Mouse (Mus musculus): ENCODE measurements at regions not wholly inside any gene's neighbourhood (a gene's known extent, or its start where the extent isn't known, plus 50 kb on each side); places are given as distances from the start of the nearest gene placed in this dataset.
A peak's percentile ranks its signal among the peaks of the same experiment; 100 is the strongest.
"Not testable (repeated sequence)": the region's sequence is repeated elsewhere in the genome, so short reads cannot be mapped to it uniquely, and the experiment has no call there.

- DNase-seq (ENCODE audit: low read depth), result no peak
Observed at GRCm38 (mm10) chr17:4881473-4881872, 112.7 kb upstream of the Arid1b start.

GRCm38 (mm10) chr17:4884083-4884482 is 110.0 kb upstream of the Arid1b start:
- no peak for DNase-seq (ENCODE audit: low read depth)

- DNase-seq (ENCODE audit: low read depth), result no peak
Observed at GRCm38 (mm10) chr17:4884761-4885160, 109.4 kb upstream of the Arid1b start.

- DNase-seq (ENCODE audit: low read depth), result not testable (repeated sequence)
Observed at GRCm38 (mm10) chr17:4887331-4887730, 106.8 kb upstream of the Arid1b start.

- DNase-seq (ENCODE audit: low read depth), result no peak
Observed at GRCm38 (mm10) chr17:4889577-4889976, 104.6 kb upstream of the Arid1b start.

- no peak for DNase-seq (ENCODE audit: low read depth)
Observed at GRCm38 (mm10) chr17:4890131-4890530, 104.0 kb upstream of the Arid1b start.

- DNase-seq (ENCODE audit: low read depth), result no peak
Observed at GRCm38 (mm10) chr17:4891576-4891975, 102.6 kb upstream of the Arid1b start.

- not testable (repeated sequence) for DNase-seq (ENCODE audit: low read depth)
Observed at GRCm38 (mm10) chr17:4894756-4895330, 99.3 kb upstream of the Arid1b start.

GRCm38 (mm10) chr17:4903129-4903528 is 91.0 kb upstream of the Arid1b start:
- DNase-seq (ENCODE audit: low read depth), result no peak

GRCm38 (mm10) chr17:4906504-4906903 is 87.6 kb upstream of the Arid1b start:
- no peak for DNase-seq (ENCODE audit: low read depth)

- no peak for DNase-seq (ENCODE audit: low read depth)
Observed at GRCm38 (mm10) chr17:4907181-4907752, 86.9 kb upstream of the Arid1b start.

GRCm38 (mm10) chr17:4907841-4908571 is 86.1 kb upstream of the Arid1b start:
- DNase-seq (ENCODE audit: low read depth), result peak; percentile 70

GRCm38 (mm10) chr17:4908572-4908965 is 85.6 kb upstream of the Arid1b start:
- no peak for DNase-seq (ENCODE audit: low read depth)

GRCm38 (mm10) chr17:4910182-4910581 is 84.0 kb upstream of the Arid1b start:
- DNase-seq (ENCODE audit: low read depth), result no peak

GRCm38 (mm10) chr17:4913001-4913400 is 81.1 kb upstream of the Arid1b start:
- DNase-seq (ENCODE audit: low read depth), result no peak

GRCm38 (mm10) chr17:4919866-4920495 is 74.2 kb upstream of the Arid1b start:
- no peak for DNase-seq (ENCODE audit: low read depth)

- DNase-seq (ENCODE audit: low read depth), result no peak
Observed at GRCm38 (mm10) chr17:4921121-4921520, 73.0 kb upstream of the Arid1b start.

- DNase-seq (ENCODE audit: low read depth), result no peak
Observed at GRCm38 (mm10) chr17:4928631-4929030, 65.5 kb upstream of the Arid1b start.

GRCm38 (mm10) chr17:4935268-4935667 is 58.9 kb upstream of the Arid1b start:
- DNase-seq (ENCODE audit: low read depth), result no peak

GRCm38 (mm10) chr17:4940589-4940988 is 53.5 kb upstream of the Arid1b start:
- no peak for DNase-seq (ENCODE audit: low read depth)

GRCm38 (mm10) chr17:4941286-4941800 is 52.8 kb upstream of the Arid1b start:
- DNase-seq (ENCODE audit: low read depth), result no peak

- no peak for DNase-seq (ENCODE audit: low read depth)
Observed at GRCm38 (mm10) chr17:4942868-4943267, 51.3 kb upstream of the Arid1b start.

Measured in fibroblast of lung, adult 2 months (primary cell).